Mouse (Mus musculus) stomach, postnatal 0 days (tissue): ENCODE results near the gene Prickle3. TPM values are rescaled to one million over a fixed set of nuclear protein-coding genes. Genes with fewer than 3 reads are reported as not detected.
"Not testable (repeated sequence)": the region's sequence is repeated elsewhere in the genome, so short reads cannot be mapped to it uniquely, and the experiment has no call there.

Experiments used
- ATAC-seq: fragments of 200-750 bp; cut with Nextera tagmentation; 2 replicates; pipeline ENCODE4 v1.8.0; 2017; ENCODE audit not compliant: low FRiP score, low TSS enrichment
- DNase-seq: peaks from one replicate; pipeline ENCODE4 v3.0.0-alpha.2; 2016; ENCODE audit warnings: low spot score
- H3K27ac ChIP-seq: fragments of 300-500 bp; sonication (generic); replicated peaks from 2 replicates; pipeline ENCODE4 v1.5.1; 2014; ENCODE audit warnings: mild to moderate bottlenecking, control low read depth
- H3K27me3 ChIP-seq: fragments of 300-500 bp; sonication (generic); 2 replicates; pipeline ENCODE4 v1.6.1; 2014; ENCODE audit warnings: low read length; ENCODE audit not compliant: control insufficient read depth, insufficient read depth
- H3K36me3 ChIP-seq: fragments of 300-500 bp; sonication (generic); 2 replicates; pipeline ENCODE4 v1.6.1; 2014; ENCODE audit warnings: low read length, mixed read lengths; ENCODE audit not compliant: control insufficient read depth, insufficient read depth
- H3K4me1 ChIP-seq: fragments of 300-500 bp; sonication (generic); replicated peaks from 2 replicates; pipeline ENCODE4 v1.6.1; 2014; ENCODE audit warnings: antibody characterized with exemption; ENCODE audit not compliant: control insufficient read depth, insufficient read depth
- H3K4me2 ChIP-seq: fragments of 300-500 bp; sonication (generic); replicated peaks from 2 replicates; pipeline ENCODE4 v1.6.1; 2014; ENCODE audit warnings: low read depth, mild to moderate bottlenecking, control low read depth, moderate library complexity
- H3K4me3 ChIP-seq: fragments of 300-500 bp; sonication (generic); 2 replicates; pipeline ENCODE4 v1.5.1; 2014; ENCODE audit warnings: low read depth, low read length, control low read depth
- H3K9ac ChIP-seq: fragments of 300-500 bp; sonication (generic); 2 replicates; pipeline ENCODE4 v1.6.1; 2014; ENCODE audit warnings: mild to moderate bottlenecking, low read length, control low read depth, mixed read lengths
- H3K9me3 ChIP-seq: fragments of 300-500 bp; sonication (generic); 2 replicates; pipeline ENCODE4 v1.6.1; 2016; ENCODE audit warnings: low read length; ENCODE audit not compliant: control insufficient read depth
- CTCF ChIP-seq: IDR thresholded peaks from 2 replicates; pipeline ENCODE4 v1.5.1; 2016; ENCODE audit warnings: antibody characterized with exemption, low read depth, mild to moderate bottlenecking, moderate library complexity
- EP300 ChIP-seq: optimal IDR thresholded peaks from 2 replicates; pipeline ENCODE3; 2016; ENCODE audit warnings: antibody characterized with exemption
- WGBS: fragments of 180-500 bp; shearing (Covaris S2); extraction: QIAGEN DNeasy Blood & Tissue Kit; methylation state at CpG from one replicate; pipeline ENCODE4 v1.1.7; 2014; 5-methylcytosine and 5-hydroxymethylcytosine counted together
- polyA plus RNA-seq: library from polyadenylated mRNA; unstranded; fragments of >200 nt; fragmentation: Nextera tagmentation; extraction: Ambion mirVana; gene quantifications from 2 replicates; pipeline ENCODE4 v1.2.1, GENCODE M21; 2015

Gene Prickle3
- polyA plus RNA-seq, 1 experiment from 2014 or later, result 8.5 TPM

- H3K27ac ChIP-seq, result no peak overlapping the region
- H3K9me3 ChIP-seq, result no peaks in the 10 kb centered on the region
- ATAC-seq (no peak), DNase-seq (no peak)
- no peak overlapping the region for H3K4me2 ChIP-seq
- no peaks in the 10 kb centered on the region for H3K4me1 ChIP-seq
- no peak overlapping the region for H3K4me3 ChIP-seq
- H3K27me3 ChIP-seq, result no peaks in the 10 kb centered on the region
- TF ChIP-seq CTCF (no peak), EP300 (no peak)
- no peak overlapping the region for H3K9ac ChIP-seq
- no peaks in the 10 kb centered on the region for H3K36me3 ChIP-seq
- WGBS, result 96% methylated on average over 2 of the region's 2 CpGs
Measured at GRCm38 (mm10) chrX:7688321-7688720, 31.3 kb downstream of the Prickle3 start.

- no peak for ATAC-seq
- WGBS, result 50% methylated on average over 3 of the region's 3 CpGs
- Histone ChIP-seq H3K27ac (no peak overlapping the region), H3K4me2 (no peak overlapping the region), H3K4me3 (no peak overlapping the region), H3K4me1 (no peaks in the 10 kb centered on the region), H3K36me3 (no peaks in the 10 kb centered on the region), H3K9ac (no peak overlapping the region), H3K9me3 (no peaks in the 10 kb centered on the region), H3K27me3 (no peaks in the 10 kb centered on the region)
- no peak for DNase-seq
- TF ChIP-seq EP300 (no peak), CTCF (no peak)
Measured at GRCm38 (mm10) chrX:7690486-7690885, 33.4 kb downstream of the Prickle3 start.

GRCm38 (mm10) chrX:7692862-7693261 lies 35.8 kb downstream of the Prickle3 start:
- peak; percentile 36 for DNase-seq
- no peaks in the 10 kb centered on the region for H3K4me1 ChIP-seq

GRCm38 (mm10) chrX:7696520-7696919 lies 39.5 kb downstream of the Prickle3 start:
- TF ChIP-seq EP300 (no peak), CTCF (no peak)
- ATAC-seq (peak; percentile 38; the same call in 1 of the 2 replicates), DNase-seq (no peak)
- WGBS, result 40% methylated on average over 6 of the region's 6 CpGs
- H3K27me3 ChIP-seq, result no peaks in the 10 kb centered on the region
- H3K36me3 ChIP-seq, result no peaks in the 10 kb centered on the region
- H3K9me3 ChIP-seq, result no peaks in the 10 kb centered on the region
- H3K4me1 ChIP-seq, result no peaks in the 10 kb centered on the region
- 0 out of 2 replicates have a peak overlapping the region, but pooled peaks have one; percentile 20 for H3K4me2 ChIP-seq
- 0 out of 2 replicates have a peak overlapping the region, but pooled peaks have one; percentile 1 for H3K4me3 ChIP-seq
- H3K27ac ChIP-seq, result no peak overlapping the region
- H3K9ac ChIP-seq, result no peak overlapping the region

More at GRCm38 (mm10) chrX:7692862-7693261, 35.8 kb downstream of the Prickle3 start:
- Histone ChIP-seq H3K4me3 (no peak overlapping the region), H3K27me3 (no peaks in the 10 kb centered on the region), H3K36me3 (no peaks in the 10 kb centered on the region), H3K9ac (no peak overlapping the region), H3K9me3 (no peaks in the 10 kb centered on the region), H3K27ac (no peak overlapping the region), H3K4me2 (no peak overlapping the region)
- WGBS, result 33% methylated on average over 4 of the region's 4 CpGs
- TF ChIP-seq CTCF, result peak; percentile 70
- TF ChIP-seq EP300, result no peak
- ATAC-seq, result no peak

- H3K9me3 ChIP-seq, result no peaks in the 10 kb centered on the region
- peak within 1 kb of the TSS; percentile 61 for H3K9ac ChIP-seq
- TF ChIP-seq EP300, result no peak
- no peak for TF ChIP-seq CTCF
- peak within 1 kb of the TSS; percentile 52 for H3K4me3 ChIP-seq
- 11% methylated on average over 33 of the region's 33 CpGs for WGBS
- peak within 1 kb of the TSS; percentile 56 for H3K4me2 ChIP-seq
- peak; percentile 95 for ATAC-seq
- no peaks in the 10 kb centered on the region for H3K4me1 ChIP-seq
- peak; percentile 83 for DNase-seq
- no peaks in the 10 kb centered on the region for H3K27me3 ChIP-seq
- no peak within 1 kb of the TSS for H3K27ac ChIP-seq
- H3K36me3 ChIP-seq, result no peaks in the 10 kb centered on the region
Measured at GRCm38 (mm10) chrX:7696954-7697381, 39.9 kb downstream of the Prickle3 start, which contains the start of gene Gpkow. TSS of gene Gpkow (plus strand) at chrX:7697131.

GRCm38 (mm10) chrX:7713764-7714134 lies 56.7 kb downstream of the Prickle3 start:
- H3K27ac ChIP-seq, H3K9me3 ChIP-seq, ATAC-seq, DNase-seq, H3K27me3 ChIP-seq, H3K4me1 ChIP-seq, H3K36me3 ChIP-seq: not testable (repeated sequence)
- Histone ChIP-seq H3K4me3 (peak overlapping the region; percentile 28), H3K9ac (peak overlapping the region; percentile 38; the same call in 1 of the 2 replicates), H3K4me2 (peak overlapping the region; percentile 43)
- WGBS, result 19% methylated on average over 4 of the region's 12 CpGs

GRCm38 (mm10) chrX:7714135-7714899 lies 57.3 kb downstream of the Prickle3 start, which contains the start of gene Wdr45:
TSS of gene Wdr45 (plus strand) at chrX:7714333.
- not testable (repeated sequence) for H3K27me3 ChIP-seq, H3K4me1 ChIP-seq, H3K9me3 ChIP-seq, H3K27ac ChIP-seq, H3K36me3 ChIP-seq
- Histone ChIP-seq H3K4me3 (peak within 1 kb of the TSS; percentile 28), H3K9ac (peak within 1 kb of the TSS; percentile 38; the same call in 1 of the 2 replicates), H3K4me2 (peak within 1 kb of the TSS; percentile 43)
- ATAC-seq (peak; percentile 97), DNase-seq (peak; percentile 91)
- WGBS, result 12% methylated on average over 37 of the region's 60 CpGs
